Mouse (Mus musculus) CD4-positive helper T cell, adult 2 months (primary cell): ENCODE data around the gene 1700049E17Rik2.
"Not testable (repeated sequence)": the region's sequence is repeated elsewhere in the genome, so short reads cannot be mapped to it uniquely, and the experiment has no call there.

Source experiments
- DNase-seq: peaks from one replicate; pipeline ENCODE4 v3.0.0-alpha.2; 2012; ENCODE audit warnings: low read depth, missing footprints, low spot score

Gene 1700049E17Rik2

GRCm38 (mm10) chr14:41572911-41573310, at the start of gene 1700049E17Rik2:
TSS of gene 1700049E17Rik2 (plus strand) at chr14:41573211.
- not testable (repeated sequence) for DNase-seq

GRCm38 (mm10) chr14:41524695-41525094, 48.3 kb upstream of the 1700049E17Rik2 start:
- not testable (repeated sequence) for DNase-seq

- DNase-seq, result not testable (repeated sequence)
Measured at GRCm38 (mm10) chr14:41555483-41555882, 17.5 kb upstream of the 1700049E17Rik2 start, which contains the start of gene Gm7970. TSS of gene Gm7970 (minus strand) at chr14:41555583.

- DNase-seq, result not testable (repeated sequence)
Measured at GRCm38 (mm10) chr14:41586346-41586745, 13.3 kb downstream of the 1700049E17Rik2 start.

- DNase-seq, result not testable (repeated sequence)
Measured at GRCm38 (mm10) chr14:41600935-41601334, 27.9 kb downstream of the 1700049E17Rik2 start.

- not testable (repeated sequence) for DNase-seq
Measured at GRCm38 (mm10) chr14:41610690-41611089, 37.7 kb downstream of the 1700049E17Rik2 start.

- not testable (repeated sequence) for DNase-seq
Measured at GRCm38 (mm10) chr14:41622535-41622934, 49.5 kb downstream of the 1700049E17Rik2 start.

- DNase-seq, result not testable (repeated sequence)
Measured at GRCm38 (mm10) chr14:41624512-41624911, 51.5 kb downstream of the 1700049E17Rik2 start, which contains the start of gene Gm3072. TSS of gene Gm3072 (minus strand) at chr14:41624612.

GRCm38 (mm10) chr14:41630144-41630543, 57.1 kb downstream of the 1700049E17Rik2 start:
- DNase-seq, result not testable (repeated sequence)
